Mouse (Mus musculus) brain, embryonic 14.5 days (tissue): ENCODE results near the gene Gpatch8.

ENCODE experiments used
- CTCF ChIP-seq: fragments of 200-500 bp; IDR thresholded peaks from 2 replicates; pipeline ENCODE4 v1.5.1; 2012; ENCODE audit warnings: inconsistent platforms, mild to moderate bottlenecking, moderate library complexity, borderline replicate concordance; ENCODE audit not compliant: insufficient read depth, insufficient read length; ENCODE audit errors: extremely low read depth
- POLR2A ChIP-seq: fragments of 200-500 bp; IDR thresholded peaks from 2 replicates; pipeline ENCODE4 v1.6.1; 2012; ENCODE audit warnings: mild to moderate bottlenecking, inconsistent platforms, borderline replicate concordance; ENCODE audit not compliant: poor library complexity, insufficient read depth, insufficient read length, severe bottlenecking; ENCODE audit errors: extremely low read depth

- TF ChIP-seq CTCF: peak; percentile 20; the same call in 1 of the 2 replicates
- TF ChIP-seq POLR2A: 0 out of 2 replicates have a peak, but pooled peaks have one; percentile 21
These were observed 100.3 kb downstream of the Gpatch8 start for GRCm38 (mm10) chr11:102455740-102456396.
